Mouse (Mus musculus): Measurements from ENCODE around the gene Sirt7.

DNA sequence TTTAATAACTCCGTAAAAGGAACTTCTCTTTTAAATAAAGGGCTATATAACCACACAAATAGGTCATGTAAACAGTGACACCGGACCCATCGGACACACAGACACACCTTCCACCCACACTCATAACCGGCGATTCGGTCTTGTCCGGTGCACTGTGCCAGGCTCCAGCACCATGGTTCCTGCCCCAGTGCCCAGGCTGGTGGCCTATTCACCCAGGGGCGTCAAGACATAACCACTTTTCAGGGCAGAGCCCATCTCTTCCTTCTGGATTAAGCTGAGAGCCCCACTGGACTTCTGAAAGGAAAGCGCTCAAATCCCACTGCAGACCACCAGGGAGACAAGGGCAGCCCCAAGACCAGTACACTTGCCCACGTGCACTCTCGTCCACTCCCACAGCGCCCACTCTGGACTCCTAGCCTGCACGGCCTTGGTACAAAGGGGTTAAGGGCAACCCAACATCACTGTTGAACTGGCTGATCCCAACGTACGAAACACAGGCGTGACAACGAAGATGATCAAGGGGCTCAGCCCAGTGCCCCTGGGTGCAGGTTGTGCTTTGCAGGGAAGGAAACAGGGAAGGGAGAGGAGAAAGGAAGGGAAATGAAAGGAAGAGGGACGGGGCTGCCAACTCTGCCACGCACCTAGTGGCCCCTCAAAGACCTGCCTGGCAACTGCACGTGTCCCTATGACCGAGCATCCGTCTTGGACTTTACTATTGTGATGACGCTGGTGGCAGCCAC is 3.7 kb upstream of the Sirt7 start:
- TF ChIP-seq POU5F1 (IDR thresholded peaks at IDR 0.05; ENCODE audit: borderline replicate concordance, low read length) (no peak), CTCF (conservative IDR thresholded peaks at IDR 0.05; ENCODE audit: low read length) (no peak)
